Mouse (Mus musculus) spleen, postnatal 10 days (tissue): ENCODE data around the gene Gm5862.
"Not testable (repeated sequence)": the region's sequence is repeated elsewhere in the genome, so short reads cannot be mapped to it uniquely, and the experiment has no call there.

Experiments used
- DNase-seq, 2 experiments: peaks; one replicate each; pipeline ENCODE4 v3.0.0; 2021 to 2022; ENCODE audit warnings: low spot score in 2 of 2

Gene Gm5862

DNA sequence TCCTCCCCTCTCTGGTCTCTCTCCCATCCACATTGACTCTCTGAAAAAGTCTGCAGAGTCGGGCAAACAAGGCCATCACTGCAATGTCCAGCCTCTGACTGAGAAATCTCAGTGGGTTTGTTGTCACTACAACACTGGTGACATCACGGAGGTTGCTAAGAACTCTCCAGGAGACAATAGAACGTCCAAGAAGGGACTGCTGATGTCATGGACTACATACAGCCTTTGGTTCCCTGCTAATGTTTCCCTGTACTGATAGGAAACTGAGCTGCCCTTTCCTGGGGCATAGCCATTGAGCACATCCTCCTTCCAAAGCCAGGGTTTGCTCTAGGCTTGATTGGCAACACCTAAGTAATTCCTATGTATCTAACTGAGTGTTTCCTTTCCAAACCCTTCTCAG is at the start of gene Gm5862:
Gene Gm5862, minus strand, starts transcription at position 101 of the 400 bp plus-strand sequence.
- DNase-seq, result not testable (repeated sequence)

DNA sequence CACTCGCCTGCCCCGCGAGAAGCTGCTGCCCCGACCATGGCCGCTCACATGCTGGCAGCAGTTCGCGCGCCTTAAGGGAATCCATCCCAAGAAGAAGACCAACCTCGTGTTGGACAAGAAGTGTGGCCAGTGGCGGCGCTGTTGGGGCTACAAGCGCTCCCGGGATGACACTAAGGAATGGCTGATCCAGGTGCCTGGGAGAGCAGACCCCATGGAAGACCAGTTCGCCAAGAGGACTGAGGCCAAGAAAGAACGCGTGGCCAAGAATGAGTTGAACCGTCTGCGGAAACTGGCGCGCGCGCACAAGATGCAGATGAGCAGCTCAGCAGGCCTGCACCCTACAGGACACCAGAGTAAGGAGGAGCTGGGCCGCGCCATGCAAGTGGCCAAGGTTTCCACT is 48.0 kb upstream of the Gm5862 start:
- no peak for DNase-seq

GRCm38 (mm10) chr5:26058481-26058880 is 35.8 kb upstream of the Gm5862 start, which contains the start of gene Gm7347:
Gene Gm7347 (minus strand): TSS chr5:26058581.
- DNase-seq, result not testable (repeated sequence)

GRCm38 (mm10) chr5:26039458-26039857 is 16.7 kb upstream of the Gm5862 start, which contains the start of gene Speer4a:
Gene Speer4a (minus strand): TSS chr5:26039558.
- not testable (repeated sequence) for DNase-seq

DNA sequence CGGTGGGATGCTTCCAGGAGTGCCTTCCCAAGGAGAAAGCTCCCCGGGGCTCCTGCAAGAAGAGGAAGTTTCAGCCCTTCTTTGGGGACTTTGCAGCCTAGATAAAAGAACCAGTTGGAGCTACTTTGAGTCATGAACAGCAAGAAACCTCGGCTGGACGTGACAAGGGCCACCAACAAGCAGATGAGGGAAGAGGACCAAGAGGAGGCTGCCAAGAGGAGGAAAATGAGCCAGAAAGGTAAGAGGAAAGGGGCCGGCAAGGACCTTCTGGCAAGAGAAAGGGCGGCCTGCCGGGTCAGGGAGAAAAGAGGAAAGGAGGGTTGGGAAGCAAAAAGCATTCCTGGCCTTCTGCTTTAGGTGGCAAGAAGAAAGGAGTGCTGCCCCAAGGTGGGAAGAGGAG is 15.0 kb downstream of the Gm5862 start:
- DNase-seq, result not testable (repeated sequence)

GRCm38 (mm10) chr5:26006937-26007695 is 15.6 kb downstream of the Gm5862 start:
- DNase-seq, result peak in 1 of 2 experiments; percentile 11

DNA sequence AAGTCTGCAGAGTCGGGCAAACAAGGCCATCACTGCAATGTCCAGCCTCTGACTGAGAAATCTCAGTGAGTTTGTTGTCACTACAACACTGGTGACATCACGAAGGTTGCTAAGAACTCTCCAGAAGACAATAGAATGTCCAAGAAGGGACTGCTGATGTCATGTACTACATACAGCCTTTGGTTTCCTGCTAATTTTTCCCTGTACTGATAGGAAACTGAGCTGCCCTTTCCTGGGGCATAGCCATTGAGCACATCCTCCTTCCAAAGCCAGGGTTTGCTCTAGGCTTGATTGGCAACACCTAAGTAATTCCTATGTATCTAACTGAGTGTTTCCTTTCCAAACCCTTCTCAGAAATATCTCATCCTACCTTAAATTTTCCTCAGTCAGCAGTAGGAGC is 18.0 kb downstream of the Gm5862 start, which contains the start of gene Gm1979:
Gene Gm1979, minus strand, starts transcription at position 101 of the 400 bp plus-strand sequence.
- not testable (repeated sequence) for DNase-seq

DNA sequence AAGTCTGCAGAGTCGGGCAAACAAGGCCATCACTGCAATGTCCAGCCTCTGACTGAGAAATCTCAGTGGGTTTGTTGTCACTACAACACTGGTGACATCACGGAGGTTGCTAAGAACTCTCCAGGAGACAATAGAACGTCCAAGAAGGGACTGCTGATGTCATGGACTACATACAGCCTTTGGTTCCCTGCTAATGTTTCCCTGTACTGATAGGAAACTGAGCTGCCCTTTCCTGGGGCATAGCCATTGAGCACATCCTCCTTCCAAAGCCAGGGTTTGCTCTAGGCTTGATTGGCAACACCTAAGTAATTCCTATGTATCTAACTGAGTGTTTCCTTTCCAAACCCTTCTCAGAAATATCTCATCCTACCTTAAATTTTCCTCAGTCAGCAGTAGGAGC is 34.2 kb downstream of the Gm5862 start, which contains the start of gene Gm21698:
Gene Gm21698, minus strand, starts transcription at position 101 of the 400 bp plus-strand sequence.
- DNase-seq, result not testable (repeated sequence)

- DNase-seq, result not testable (repeated sequence)
Measured at GRCm38 (mm10) chr5:25972563-25972962, 50.2 kb downstream of the Gm5862 start, which contains the start of gene Gm21680. Gene Gm21680 (minus strand): TSS chr5:25972663.
